Mouse (Mus musculus) limb, embryonic 15.5 days (tissue): Measurements from ENCODE around the gene Col23a1. TPM values are rescaled to one million over a fixed set of nuclear protein-coding genes. Genes with fewer than 3 reads are reported as not detected.

Experiments used
- ATAC-seq: fragments of 200-750 bp; cut with Nextera tagmentation; 2 replicates; pipeline ENCODE4 v1.8.0; 2017; ENCODE audit warnings: low read depth, moderate TSS enrichment; ENCODE audit not compliant: insufficient number of reproducible peaks, low FRiP score, low TSS enrichment
- H3K27ac ChIP-seq: fragments of 300-500 bp; sonication (generic); 2 replicates; pipeline ENCODE4 v1.5.1; 2015; ENCODE audit warnings: moderate library complexity, mild to moderate bottlenecking, inconsistent platforms
- H3K27me3 ChIP-seq: fragments of 300-500 bp; sonication (generic); 2 replicates; pipeline ENCODE4 v1.6.1; 2015; ENCODE audit warnings: inconsistent platforms
- H3K36me3 ChIP-seq: fragments of 300-500 bp; sonication (generic); 2 replicates; pipeline ENCODE4 v1.6.1; 2015; ENCODE audit warnings: inconsistent platforms
- H3K4me1 ChIP-seq: fragments of 300-500 bp; sonication (generic); 2 replicates; pipeline ENCODE4 v1.6.1; 2015; ENCODE audit warnings: inconsistent platforms
- H3K4me2 ChIP-seq: fragments of 300-500 bp; sonication (generic); 2 replicates; pipeline ENCODE4 v1.6.1; 2015; ENCODE audit warnings: mild to moderate bottlenecking, inconsistent platforms
- H3K4me3 ChIP-seq: fragments of 300-500 bp; sonication (generic); 2 replicates; pipeline ENCODE4 v1.5.1; 2015; ENCODE audit warnings: mild to moderate bottlenecking, inconsistent platforms
- H3K9ac ChIP-seq: fragments of 300-500 bp; sonication (generic); 2 replicates; pipeline ENCODE4 v1.6.1; 2015; ENCODE audit warnings: inconsistent platforms
- H3K9me3 ChIP-seq: fragments of 300-500 bp; sonication (generic); 2 replicates; pipeline ENCODE4 v1.6.1; 2016; ENCODE audit warnings: inconsistent platforms
- WGBS: fragments of 180-500 bp; shearing (Covaris S2); methylation state at CpG from one replicate; pipeline ENCODE4 v1.1.7; 2015; 5-methylcytosine and 5-hydroxymethylcytosine counted together
- polyA plus RNA-seq: library from polyadenylated mRNA; unstranded; fragments of >200 nt; fragmentation: Nextera tagmentation; extraction: Ambion mirVana; gene quantifications from 2 replicates; pipeline ENCODE4 v1.2.1, GENCODE M21; 2015

Col23a1 gene
- polyA plus RNA-seq, 1 experiment from 2014 or later: 23.6 TPM

DNA sequence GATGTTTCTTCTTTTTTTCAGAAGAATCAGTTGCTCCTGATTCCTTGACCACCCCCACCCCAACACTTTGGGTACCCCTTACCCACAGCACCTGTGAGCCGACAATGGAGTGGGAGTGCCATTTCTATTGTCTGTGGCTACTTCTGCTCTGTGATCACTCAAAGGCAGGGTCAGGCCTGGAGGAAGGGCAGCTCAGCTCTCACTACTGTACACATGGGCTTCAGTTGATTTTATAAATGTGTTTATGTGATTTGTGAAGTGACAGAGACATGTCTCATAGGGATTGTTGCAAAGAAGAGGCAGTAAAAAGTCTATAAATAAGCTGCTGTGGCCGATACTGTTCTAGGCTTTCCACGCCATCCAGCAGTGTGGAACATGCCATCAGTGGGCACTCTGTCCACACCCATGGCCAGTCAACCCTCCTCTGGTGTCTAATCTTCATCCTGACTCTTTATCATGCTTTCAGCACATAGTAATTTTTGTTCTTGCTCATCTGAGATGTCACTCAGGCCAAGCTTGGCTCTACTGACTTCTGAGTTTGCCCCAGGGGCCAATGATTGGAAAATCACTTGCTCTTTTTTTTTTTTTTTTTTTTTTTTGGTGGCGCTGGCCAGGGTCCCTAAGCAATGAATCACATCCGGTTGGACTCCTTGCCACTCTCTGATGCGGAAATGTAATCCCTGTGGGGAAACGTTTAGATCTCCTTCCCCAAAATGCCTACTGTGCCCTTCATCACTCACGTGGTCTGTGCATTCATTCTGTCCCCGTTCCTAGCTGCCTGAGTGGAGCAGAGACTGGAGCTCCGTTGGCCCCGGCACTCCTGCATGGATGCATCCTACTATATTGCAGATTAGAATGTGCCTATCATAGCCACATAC, 40.4 kb downstream of the Col23a1 start:
- Histone ChIP-seq H3K36me3 (no peaks in the 10 kb centered on the region), H3K9ac (no peak overlapping the region), H3K27me3 (no peaks in the 10 kb centered on the region), H3K27ac (no peak overlapping the region), H3K9me3 (no peaks in the 10 kb centered on the region), H3K4me1 (0 out of 2 replicates have a peak, but pooled peaks cover 8% of the 10 kb centered on the region), H3K4me3 (no peak overlapping the region), H3K4me2 (no peak overlapping the region)
- WGBS: 71% methylated on average over 11 of the region's 11 CpGs
- 0 out of 2 replicates have a peak, but pooled peaks have one; percentile 55 for ATAC-seq

DNA sequence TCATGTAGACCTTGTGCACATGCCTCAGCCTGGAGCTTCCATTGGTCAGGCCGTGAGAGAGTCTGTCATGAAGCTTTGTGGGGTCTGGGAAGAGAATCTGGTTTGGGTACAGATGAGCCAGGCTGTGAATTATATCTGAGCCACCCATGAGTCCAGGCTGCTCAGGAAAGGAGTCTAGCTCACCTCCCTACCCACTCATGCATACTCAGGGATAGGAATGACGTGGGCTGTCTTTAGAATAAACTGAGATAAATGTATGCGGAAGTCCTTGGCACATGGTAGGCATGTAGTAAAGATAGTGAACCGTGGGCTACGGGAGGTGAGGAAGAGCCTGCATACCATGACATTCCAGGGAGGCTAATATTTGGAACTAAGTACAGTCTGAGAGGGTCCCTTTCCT, 44.3 kb downstream of the Col23a1 start:
- H3K36me3 ChIP-seq: no peaks in the 10 kb centered on the region
- ATAC-seq: no peak

DNA sequence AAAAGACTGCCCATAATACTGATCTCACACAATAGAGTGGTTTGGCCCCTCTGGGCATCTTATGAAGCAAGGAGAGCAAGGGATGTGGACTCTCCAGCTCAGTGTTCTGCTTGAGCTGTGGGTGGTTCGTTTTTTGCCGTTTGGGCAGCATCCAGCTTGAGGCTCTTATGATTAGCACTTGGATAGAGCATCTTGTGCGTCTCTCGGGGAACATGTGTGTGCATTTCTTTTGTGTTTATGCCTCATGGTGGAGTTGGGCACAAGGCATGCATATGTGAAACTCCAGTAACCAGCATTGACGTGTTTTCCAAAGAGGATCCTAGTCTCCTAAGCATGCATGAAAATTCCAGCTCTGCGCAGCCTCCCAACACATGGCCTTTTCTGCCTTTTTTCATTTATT, 47.9 kb downstream of the Col23a1 start:
- no peak overlapping the region; the same call in 1 of the 2 replicates for H3K27ac ChIP-seq
- H3K36me3 ChIP-seq: no peaks in the 10 kb centered on the region
- H3K27me3 ChIP-seq: no peaks in the 10 kb centered on the region
- ATAC-seq: no peak
- 61% methylated on average over 6 of the region's 6 CpGs for WGBS
- no peak overlapping the region for H3K4me3 ChIP-seq
- H3K4me2 ChIP-seq: no peak overlapping the region
- no peak overlapping the region for H3K9ac ChIP-seq
- H3K9me3 ChIP-seq: no peaks in the 10 kb centered on the region
- peaks cover 11% of the 10 kb centered on the region for H3K4me1 ChIP-seq

More for the DNA sequence above, 44.3 kb downstream of the Col23a1 start:
- Histone ChIP-seq H3K9me3 (no peaks in the 10 kb centered on the region), H3K4me2 (no peak overlapping the region), H3K4me1 (peaks cover 14% of the 10 kb centered on the region), H3K9ac (no peak overlapping the region), H3K4me3 (no peak overlapping the region), H3K27ac (no peak overlapping the region), H3K27me3 (no peaks in the 10 kb centered on the region)
- 70% methylated on average over 5 of the region's 5 CpGs for WGBS

DNA sequence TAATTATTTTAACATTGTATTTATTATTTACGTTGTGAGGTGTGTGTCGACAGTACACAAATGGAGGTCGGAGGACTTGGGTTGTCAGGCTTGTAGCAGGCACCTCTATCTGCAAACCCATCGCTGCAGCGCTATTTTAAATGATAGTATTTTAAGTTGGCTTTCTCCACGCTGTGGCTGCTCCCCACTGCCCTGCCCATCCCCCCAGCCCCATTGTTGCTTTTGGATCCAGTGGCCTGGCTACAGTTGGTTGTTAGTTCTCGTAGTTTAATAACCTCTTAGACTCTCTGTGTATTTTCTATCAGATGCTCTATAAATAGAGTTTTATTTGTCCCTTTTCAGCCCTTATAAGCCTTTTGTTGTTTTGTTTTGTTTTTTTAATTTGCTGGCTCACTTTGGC, 48.7 kb downstream of the Col23a1 start:
- ATAC-seq: no peak
- Histone ChIP-seq H3K9ac (no peak overlapping the region), H3K36me3 (no peaks in the 10 kb centered on the region), H3K4me3 (no peak overlapping the region), H3K27me3 (no peaks in the 10 kb centered on the region), H3K4me2 (no peak overlapping the region), H3K9me3 (no peaks in the 10 kb centered on the region), H3K27ac (no peak overlapping the region), H3K4me1 (peaks cover 14% of the 10 kb centered on the region)
- 66% methylated on average over 7 of the region's 7 CpGs for WGBS

DNA sequence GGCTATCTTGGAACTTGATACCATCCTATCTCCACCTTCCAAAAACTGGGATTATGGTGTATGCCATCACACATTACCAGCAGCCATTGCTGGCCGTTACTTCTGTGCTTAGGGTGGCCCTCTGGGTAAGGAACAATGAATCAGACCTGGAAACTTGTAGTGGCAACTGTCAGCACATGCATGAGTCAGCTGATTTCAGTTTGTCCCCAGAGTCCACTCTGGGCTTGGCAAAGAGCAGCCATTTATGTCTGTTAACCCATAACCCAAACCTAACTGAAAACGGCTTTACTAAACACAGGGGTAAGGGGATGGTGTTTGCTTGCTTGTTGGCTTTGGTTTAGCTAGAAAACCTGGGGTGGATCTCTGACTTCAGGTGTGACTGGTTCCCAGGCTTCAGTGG, 51.4 kb downstream of the Col23a1 start:
- Histone ChIP-seq H3K4me2 (no peak overlapping the region), H3K4me3 (no peak overlapping the region), H3K36me3 (no peaks in the 10 kb centered on the region), H3K27ac (no peak overlapping the region), H3K9me3 (no peaks in the 10 kb centered on the region), H3K4me1 (peaks cover 22% of the 10 kb centered on the region), H3K9ac (no peak overlapping the region), H3K27me3 (no peaks in the 10 kb centered on the region)
- no peak for ATAC-seq
- 53% methylated on average over 2 of the region's 2 CpGs for WGBS

DNA sequence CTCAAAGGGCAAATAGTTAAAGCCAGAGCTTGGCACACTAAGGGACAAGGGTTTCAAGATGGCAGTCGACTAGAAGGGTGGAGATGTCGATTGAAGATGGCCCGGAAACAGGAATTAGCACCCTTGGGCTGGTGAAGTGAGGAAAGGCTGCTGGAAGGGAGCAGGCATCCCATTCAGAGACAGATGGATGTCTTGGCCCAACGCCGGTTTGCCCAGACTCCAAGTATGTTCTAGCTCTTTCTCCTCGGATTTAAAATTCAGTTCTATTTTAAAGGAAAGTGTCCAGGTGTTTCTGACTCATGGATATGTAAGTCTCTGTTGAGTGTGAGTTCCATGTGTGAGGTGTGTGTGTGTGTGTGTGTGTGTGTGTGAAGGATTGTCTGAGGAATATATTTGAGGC, 53.1 kb downstream of the Col23a1 start:
- no peak overlapping the region for H3K27ac ChIP-seq
- no peaks in the 10 kb centered on the region for H3K27me3 ChIP-seq
- H3K9me3 ChIP-seq: no peaks in the 10 kb centered on the region
- H3K4me1 ChIP-seq: peaks cover 16% of the 10 kb centered on the region
- no peak overlapping the region for H3K4me2 ChIP-seq
- H3K4me3 ChIP-seq: no peak overlapping the region
- H3K9ac ChIP-seq: no peak overlapping the region
- H3K36me3 ChIP-seq: no peaks in the 10 kb centered on the region
- no peak for ATAC-seq
- 82% methylated on average over 6 of the region's 6 CpGs for WGBS

DNA sequence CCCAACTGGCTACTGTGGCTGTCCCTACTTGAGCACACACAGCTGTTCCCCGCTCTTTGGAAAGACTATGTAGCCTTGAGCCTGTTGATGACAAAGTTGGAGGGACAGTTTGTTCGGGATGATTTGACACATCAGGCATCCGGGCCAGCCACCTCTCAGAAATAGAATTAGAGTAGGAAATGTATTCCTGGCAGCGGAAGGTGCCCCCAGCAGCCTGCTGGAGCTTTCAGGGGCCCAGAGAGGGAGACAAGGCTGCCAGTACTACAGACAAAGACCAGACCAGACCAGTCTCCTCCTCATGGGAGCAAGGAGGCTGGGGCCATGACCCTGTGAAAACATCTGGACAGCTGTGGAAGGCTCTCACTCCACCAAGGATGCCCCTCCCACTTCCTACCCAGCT, 53.6 kb downstream of the Col23a1 start:
- 80% methylated on average over 4 of the region's 4 CpGs for WGBS
- H3K4me2 ChIP-seq: no peak overlapping the region
- no peak overlapping the region for H3K9ac ChIP-seq
- peak overlapping the region; percentile 33; the same call in 1 of the 2 replicates for H3K27ac ChIP-seq
- ATAC-seq: no peak
- H3K27me3 ChIP-seq: no peaks in the 10 kb centered on the region
- peaks cover 16% of the 10 kb centered on the region for H3K4me1 ChIP-seq
- H3K9me3 ChIP-seq: no peaks in the 10 kb centered on the region
- H3K4me3 ChIP-seq: no peak overlapping the region
- no peaks in the 10 kb centered on the region for H3K36me3 ChIP-seq

DNA sequence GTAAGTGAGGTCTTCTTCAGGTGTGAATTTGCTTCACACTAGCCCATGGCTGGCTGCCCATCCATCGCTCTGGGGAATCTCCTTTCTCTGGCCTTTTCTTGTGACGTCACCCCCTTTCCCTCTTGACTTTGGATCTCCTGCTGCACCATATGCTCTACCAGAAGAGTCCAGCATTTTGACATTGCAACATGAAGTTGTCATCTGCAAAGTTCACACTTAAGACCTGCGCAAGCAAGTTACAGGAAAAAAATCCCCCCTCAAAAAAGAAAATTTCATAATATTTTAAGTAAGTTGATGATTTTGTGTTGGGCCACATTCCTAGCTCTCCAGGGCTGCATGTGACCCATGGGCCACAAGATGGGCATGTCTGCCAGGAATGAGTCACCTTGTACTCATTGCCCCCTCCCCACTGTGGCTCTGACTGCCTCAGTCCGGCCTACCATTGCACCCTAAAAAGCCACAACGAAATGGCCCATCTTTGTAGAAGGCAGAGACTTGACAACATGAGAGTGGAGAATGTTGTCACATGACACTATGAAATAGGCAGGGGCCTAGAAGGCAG, 54.1 kb downstream of the Col23a1 start:
- no peak overlapping the region for H3K4me3 ChIP-seq
- H3K9ac ChIP-seq: no peak overlapping the region
- no peaks in the 10 kb centered on the region for H3K9me3 ChIP-seq
- H3K4me1 ChIP-seq: peaks cover 16% of the 10 kb centered on the region
- no peaks in the 10 kb centered on the region for H3K27me3 ChIP-seq
- H3K4me2 ChIP-seq: no peak overlapping the region
- H3K36me3 ChIP-seq: no peaks in the 10 kb centered on the region
- ATAC-seq: no peak
- 69% methylated on average over 5 of the region's 5 CpGs for WGBS
- H3K27ac ChIP-seq: no peak overlapping the region

DNA sequence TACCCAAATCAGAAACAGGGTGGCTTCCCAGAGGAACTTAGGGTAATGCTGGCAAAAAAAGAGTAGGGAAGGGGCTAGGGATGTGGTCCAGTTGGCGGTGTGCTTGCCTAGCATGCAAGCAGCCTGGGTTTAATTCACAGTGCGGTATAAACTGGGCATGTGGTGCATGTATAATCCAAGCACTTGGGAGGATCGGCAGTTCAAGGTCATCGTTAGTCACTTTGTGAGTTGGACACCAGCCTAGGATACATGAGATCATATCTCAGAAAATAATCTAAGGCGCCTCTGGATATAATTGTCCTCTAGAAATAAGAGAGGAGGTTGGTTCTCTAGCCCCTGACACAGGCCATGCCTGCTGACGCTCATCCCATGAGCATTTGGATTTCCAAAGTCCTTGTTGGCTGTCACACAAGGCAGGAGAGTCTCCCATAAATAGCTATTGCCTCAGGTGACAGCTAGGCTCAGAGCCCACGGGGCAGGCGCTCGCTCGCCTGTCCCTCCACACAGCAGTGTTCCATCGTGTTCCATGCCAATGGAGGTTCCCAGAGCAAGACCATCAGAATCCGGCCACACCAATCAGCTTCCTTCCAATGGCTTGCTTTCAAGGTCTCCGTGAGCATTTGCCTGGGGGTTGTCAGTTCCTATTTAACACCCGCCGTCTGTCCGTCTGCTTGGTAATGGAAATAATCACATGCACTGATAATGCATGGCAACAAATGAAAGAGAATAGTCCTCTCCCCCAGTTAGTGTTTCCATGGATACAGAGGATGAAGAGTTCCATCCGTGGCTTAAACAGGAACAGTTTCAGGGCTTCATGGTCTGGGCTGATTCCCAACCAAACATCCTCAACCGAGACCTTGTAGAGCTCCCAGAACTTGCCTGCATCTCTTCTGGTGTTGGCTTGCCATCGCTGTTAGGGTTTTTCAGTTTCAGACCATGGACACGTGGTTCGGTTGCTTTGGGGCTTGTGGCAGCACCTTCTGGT, 56.1 kb downstream of the Col23a1 start:
- H3K36me3 ChIP-seq: no peaks in the 10 kb centered on the region
- no peaks in the 10 kb centered on the region for H3K9me3 ChIP-seq
- ATAC-seq: no peak
- H3K4me3 ChIP-seq: no peak overlapping the region
- peaks cover 16% of the 10 kb centered on the region for H3K4me1 ChIP-seq
- no peak overlapping the region for H3K9ac ChIP-seq
- H3K27me3 ChIP-seq: no peaks in the 10 kb centered on the region
- 82% methylated on average over 21 of the region's 21 CpGs for WGBS
- H3K27ac ChIP-seq: no peak overlapping the region
- H3K4me2 ChIP-seq: no peak overlapping the region

DNA sequence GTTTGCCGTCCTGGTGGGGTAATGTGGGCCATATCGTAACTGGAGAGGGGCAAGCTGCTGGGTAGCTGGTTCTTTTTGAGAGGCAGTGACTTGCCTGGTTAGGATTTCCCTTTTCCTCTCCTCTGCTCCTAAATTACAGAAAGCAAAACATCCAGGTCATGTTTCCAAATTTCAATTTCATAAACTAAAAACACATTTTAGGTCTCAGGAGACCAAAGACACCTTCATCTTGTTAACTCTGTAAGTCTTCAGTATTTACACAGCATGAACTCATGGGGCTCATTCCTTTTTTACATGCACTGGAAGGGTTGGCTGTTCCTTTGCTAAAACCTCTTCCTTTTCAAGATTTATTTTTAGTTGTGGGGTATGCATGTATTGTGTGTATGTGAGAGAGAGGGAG, 58.0 kb downstream of the Col23a1 start:
- Histone ChIP-seq H3K27ac (no peak overlapping the region), H3K4me2 (no peak overlapping the region), H3K27me3 (no peaks in the 10 kb centered on the region), H3K4me1 (peaks cover 23% of the 10 kb centered on the region), H3K9me3 (no peaks in the 10 kb centered on the region), H3K9ac (no peak overlapping the region), H3K4me3 (no peak overlapping the region), H3K36me3 (no peaks in the 10 kb centered on the region)
- 49% methylated on average over 2 of the region's 2 CpGs for WGBS
- ATAC-seq: no peak

DNA sequence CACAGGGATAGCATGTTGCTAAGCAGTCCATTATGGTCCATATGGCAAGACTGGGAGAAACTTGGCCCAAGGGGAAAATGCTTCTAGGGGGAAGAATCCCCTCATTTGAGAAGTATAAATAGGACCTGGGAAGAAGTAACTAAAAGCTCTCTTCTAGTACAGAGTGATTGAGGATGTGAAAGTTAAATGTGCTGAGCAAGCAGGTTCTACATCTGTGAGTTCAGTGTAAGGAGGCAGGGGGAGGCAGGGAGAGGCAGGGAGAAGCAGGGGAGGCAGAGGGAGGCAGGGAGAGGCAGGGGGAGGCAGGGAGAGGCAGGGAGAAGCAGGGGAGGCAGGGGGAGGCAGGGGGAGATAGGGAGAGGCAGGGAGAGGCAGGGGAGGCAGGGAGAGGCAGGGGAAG, 59.9 kb downstream of the Col23a1 start:
- ATAC-seq: no peak
- Histone ChIP-seq H3K4me1 (peaks cover 17% of the 10 kb centered on the region), H3K9ac (no peak overlapping the region), H3K36me3 (no peaks in the 10 kb centered on the region), H3K4me3 (no peak overlapping the region), H3K27me3 (no peaks in the 10 kb centered on the region), H3K27ac (no peak overlapping the region), H3K9me3 (no peaks in the 10 kb centered on the region), H3K4me2 (no peak overlapping the region)
